Mouse (Mus musculus) thymus, adult 2 months (tissue): ENCODE data around the gene Hydin. TPM values are rescaled to one million over a fixed set of nuclear protein-coding genes. Genes with fewer than 3 reads are reported as not detected.

Source experiments
- DNase-seq: peaks from one replicate; pipeline ENCODE4 v3.0.0; 2021
- H3K27ac ChIP-seq: fragments of 200-500 bp; 2 replicates; pipeline ENCODE4 v1.5.1; 2012; ENCODE audit warnings: low read length, control low read depth; ENCODE audit not compliant: control insufficient read depth, insufficient read depth
- H3K27me3 ChIP-seq: fragments of 200-500 bp; 2 replicates; pipeline ENCODE4 v1.6.1; 2012; ENCODE audit warnings: mild to moderate bottlenecking, low read length, moderate library complexity, mixed read lengths; ENCODE audit not compliant: control insufficient read depth, insufficient read depth
- H3K36me3 ChIP-seq: fragments of 200-500 bp; 2 replicates; pipeline ENCODE4 v1.6.1; 2012; ENCODE audit warnings: mild to moderate bottlenecking, low read length, moderate library complexity; ENCODE audit not compliant: control insufficient read depth, insufficient read depth
- H3K4me1 ChIP-seq: fragments of 200-500 bp; replicated peaks from 2 replicates; pipeline ENCODE4 v1.6.1; 2012; ENCODE audit warnings: low read length; ENCODE audit not compliant: control insufficient read depth, insufficient read depth
- H3K4me3 ChIP-seq: fragments of 200-500 bp; 2 replicates; pipeline ENCODE4 v1.5.1; 2012; ENCODE audit warnings: mild to moderate bottlenecking, low read length, control low read depth, moderate library complexity; ENCODE audit not compliant: control insufficient read depth, insufficient read depth
- CTCF ChIP-seq: fragments of 200-500 bp; IDR thresholded peaks from 2 replicates; pipeline ENCODE4 v1.5.1; 2012; ENCODE audit warnings: mild to moderate bottlenecking, control low read depth, low read length, moderate library complexity, borderline replicate concordance; ENCODE audit not compliant: control insufficient read depth, poor library complexity, insufficient read depth; ENCODE audit errors: extremely low read depth
- POLR2A ChIP-seq: fragments of 200-500 bp; IDR thresholded peaks from 2 replicates; pipeline ENCODE4 v1.6.1; 2012; ENCODE audit warnings: mild to moderate bottlenecking, low read length, control low read depth, moderate library complexity; ENCODE audit not compliant: control insufficient read depth, poor library complexity, insufficient read depth; ENCODE audit errors: extremely low read depth
- WGBS: fragments of 180-500 bp; shearing (Covaris S2); methylation state at CpG from one replicate; pipeline ENCODE4 v1.1.7; 2018; 5-methylcytosine and 5-hydroxymethylcytosine counted together
- polyA plus RNA-seq: library from polyadenylated mRNA; depleted of rRNA; stranded (reverse); fragments of >200 nt; gene quantifications from 2 replicates; pipeline ENCODE4 v1.2.3, GENCODE M21; 2012

Hydin gene
- polyA plus RNA-seq, 1 experiment, result 0.19 TPM

DNA sequence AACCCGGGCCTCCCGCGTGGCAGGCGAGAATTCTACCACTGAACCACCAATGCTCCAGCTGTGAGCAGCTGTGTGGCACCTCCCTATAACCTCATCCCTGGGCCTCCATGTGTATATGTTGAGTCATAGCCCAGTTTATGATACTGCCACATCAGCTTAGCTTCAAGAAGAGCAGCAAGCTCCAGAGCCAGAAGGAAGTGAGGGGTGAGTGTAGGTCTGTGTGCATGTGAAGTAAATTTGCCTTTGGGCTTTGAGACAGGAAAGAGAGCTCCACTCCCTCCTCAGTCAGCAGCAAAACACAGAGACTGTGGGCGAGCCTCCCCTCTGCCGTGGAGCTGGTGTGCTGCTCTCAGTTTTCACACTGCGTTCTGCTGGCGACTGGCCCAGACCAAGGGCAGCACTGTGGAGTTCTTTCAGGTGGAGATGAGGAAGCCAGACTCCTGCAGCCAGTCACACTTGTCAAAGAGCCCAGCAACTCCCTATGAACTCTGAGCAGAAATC is 363.8 kb downstream of the Hydin start:
- 79% methylated on average over 8 of the region's 8 CpGs for WGBS
- Histone ChIP-seq H3K4me1 (no peaks in the 10 kb centered on the region), H3K27me3 (no peaks in the 10 kb centered on the region), H3K27ac (no peak overlapping the region), H3K36me3 (peaks cover 17% of the 10 kb centered on the region), H3K4me3 (no peak overlapping the region)
- no peak for DNase-seq
- TF ChIP-seq CTCF, result no peak
- TF ChIP-seq POLR2A, result no peak

- no peak for TF ChIP-seq POLR2A
- no peak for TF ChIP-seq CTCF
- no peaks in the 10 kb centered on the region for H3K4me1 ChIP-seq
- H3K27me3 ChIP-seq, result no peaks in the 10 kb centered on the region
- no peak overlapping the region for H3K4me3 ChIP-seq
- no peak overlapping the region for H3K27ac ChIP-seq
- no peak for DNase-seq
- H3K36me3 ChIP-seq, result peaks cover 21% of the 10 kb centered on the region
- WGBS, result 92% methylated on average over 7 of the region's 7 CpGs
These were observed 364.4 kb downstream of the Hydin start for GRCm38 (mm10) chr8:110631201-110631600.

DNA sequence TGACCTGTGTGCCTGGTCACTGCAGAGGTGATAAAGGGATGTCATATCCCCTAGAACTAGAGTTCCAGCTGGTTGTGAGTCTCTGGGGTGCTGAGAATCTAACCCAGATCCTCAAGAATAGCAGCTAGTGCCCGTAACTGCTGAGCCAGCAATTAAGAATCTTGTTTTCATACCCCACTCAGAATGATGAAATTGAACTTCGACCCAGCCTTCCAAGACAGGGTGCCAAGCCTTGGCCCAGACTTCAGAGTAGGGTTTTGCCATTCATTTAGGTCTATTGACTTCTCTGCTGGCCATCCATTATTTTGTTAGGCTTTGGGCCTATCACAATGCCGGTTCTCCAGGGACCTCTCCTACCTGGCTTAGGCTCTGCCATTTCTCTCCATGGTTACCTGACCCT is 367.0 kb downstream of the Hydin start:
- no peak overlapping the region for H3K4me3 ChIP-seq
- 98% methylated on average over 3 of the region's 3 CpGs for WGBS

DNA sequence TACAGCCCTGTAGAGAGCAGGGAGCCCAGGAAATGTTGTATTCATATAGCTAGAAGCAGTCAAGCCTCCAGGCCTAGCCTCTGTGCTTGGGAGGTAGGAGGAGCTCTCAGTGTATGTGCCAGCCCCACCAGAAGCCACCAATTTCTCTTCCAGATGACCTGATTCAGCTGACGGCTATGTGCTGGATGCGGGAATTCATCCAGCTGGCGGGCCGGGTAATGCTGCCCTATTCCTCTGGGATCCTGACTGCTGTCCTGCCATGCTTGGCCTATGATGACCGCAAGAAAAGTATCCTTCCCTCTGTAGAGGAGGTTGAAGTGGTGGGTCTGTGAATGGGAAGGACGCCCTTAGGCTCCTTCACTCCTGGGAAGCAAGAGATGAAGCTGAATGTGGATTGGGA is 369.4 kb downstream of the Hydin start:
- no peaks in the 10 kb centered on the region for H3K4me1 ChIP-seq
- DNase-seq, result no peak
- WGBS, result 97% methylated on average over 6 of the region's 6 CpGs
- H3K36me3 ChIP-seq, result peaks cover 31% of the 10 kb centered on the region
- TF ChIP-seq CTCF (no peak), POLR2A (no peak)
- no peaks in the 10 kb centered on the region for H3K27me3 ChIP-seq
- no peak overlapping the region for H3K27ac ChIP-seq
- no peak overlapping the region for H3K4me3 ChIP-seq

More for the DNA sequence above, 367.0 kb downstream of the Hydin start:
- no peak overlapping the region for H3K27ac ChIP-seq
- no peaks in the 10 kb centered on the region for H3K4me1 ChIP-seq
- no peaks in the 10 kb centered on the region for H3K27me3 ChIP-seq
- peaks cover 31% of the 10 kb centered on the region for H3K36me3 ChIP-seq
- no peak for TF ChIP-seq CTCF
- TF ChIP-seq POLR2A, result no peak
- DNase-seq, result no peak

DNA sequence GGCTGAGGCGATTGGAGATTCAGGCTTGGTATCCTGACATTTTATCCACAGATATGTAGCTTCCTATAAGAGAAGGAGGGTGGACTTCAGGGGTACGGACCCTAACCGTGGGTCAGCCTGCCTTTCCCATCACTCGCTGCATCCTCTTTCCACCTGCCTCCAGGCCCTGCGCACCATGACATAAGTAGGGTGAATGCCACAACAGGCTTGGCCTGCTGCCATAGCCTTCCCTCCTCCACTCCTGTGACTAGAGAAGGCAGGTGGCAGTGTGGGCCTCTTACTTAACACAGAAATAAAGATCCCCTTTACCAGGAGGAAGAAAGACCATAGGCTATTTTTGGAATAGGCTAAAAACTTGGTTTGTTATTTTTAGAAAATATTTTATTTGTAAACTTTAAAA is 375.6 kb downstream of the Hydin start:
- Histone ChIP-seq H3K4me3 (no peak overlapping the region), H3K27ac (no peak overlapping the region), H3K27me3 (no peaks in the 10 kb centered on the region), H3K4me1 (no peaks in the 10 kb centered on the region), H3K36me3 (no peaks in the 10 kb centered on the region)
- no peak for DNase-seq
- TF ChIP-seq CTCF (no peak), POLR2A (no peak)
- whole genome bisulfite sequencing, result 94% methylated on average over 5 of the region's 5 CpGs

GRCm38 (mm10) chr8:110643177-110643576 is 376.4 kb downstream of the Hydin start:
- DNase-seq, result no peak
- 86% methylated on average over 4 of the region's 4 CpGs for WGBS
- H3K36me3 ChIP-seq, result no peaks in the 10 kb centered on the region
- H3K27me3 ChIP-seq, result no peaks in the 10 kb centered on the region
- TF ChIP-seq CTCF (no peak), POLR2A (no peak)
- H3K27ac ChIP-seq, result no peak overlapping the region
- H3K4me3 ChIP-seq, result no peak overlapping the region
- no peaks in the 10 kb centered on the region for H3K4me1 ChIP-seq

GRCm38 (mm10) chr8:110644422-110644821 is 377.6 kb downstream of the Hydin start:
- DNase-seq, result no peak
- Histone ChIP-seq H3K4me3 (no peak overlapping the region), H3K4me1 (no peaks in the 10 kb centered on the region), H3K27me3 (no peaks in the 10 kb centered on the region), H3K27ac (no peak overlapping the region), H3K36me3 (peaks cover 2% of the 10 kb centered on the region; the same call in 1 of the 2 replicates)
- TF ChIP-seq POLR2A (no peak), CTCF (no peak)
- 92% methylated on average over 4 of the region's 4 CpGs for WGBS
